Mouse (Mus musculus): ENCODE measurements around the gene Hunk. TPM values are rescaled to one million over a fixed set of nuclear protein-coding genes. Genes with fewer than 3 reads are reported as not detected.

Gene Hunk
- polyA plus RNA-seq, 1 experiment: 0.37 TPM

- Histone ChIP-seq H3ac (ENCODE audit: control insufficient read depth, insufficient read length) (no peak overlapping the region), H3K36me3 (ENCODE audit: control insufficient read depth, insufficient read depth) (no peaks in the 10 kb centered on the region), H3K4me3 (no peak overlapping the region), H3K79me2 (ENCODE audit: control insufficient read depth, insufficient read depth) (no peaks in the 10 kb centered on the region), H3K27me3 (ENCODE audit: control insufficient read depth, insufficient read depth, insufficient read length) (peaks cover 12% of the 10 kb centered on the region), H3K4me2 (ENCODE audit: low read depth) (no peak overlapping the region)
- no peak for TF ChIP-seq CEBPB (IDR thresholded peaks at IDR 0.05; ENCODE audit: insufficient read depth, poor library complexity, severe bottlenecking)
- TF ChIP-seq SRF (IDR thresholded peaks at IDR 0.05; ENCODE audit: control insufficient read depth, insufficient read length, low read depth): no peak
- TF ChIP-seq POLR2AphosphoS2 (IDR thresholded peaks at IDR 0.05; ENCODE audit: insufficient read length, low read depth): no peak
- no peak for TF ChIP-seq MYOD1 (IDR thresholded peaks at IDR 0.05; ENCODE audit: control insufficient read depth in 1 of 3, insufficient read length in 2 of 3, low read depth in 2 of 3)
- no peak for TF ChIP-seq REST (IDR thresholded peaks at IDR 0.05; ENCODE audit: insufficient read depth, insufficient read length)
- no peak for TF ChIP-seq TCF12 (IDR thresholded peaks at IDR 0.05; ENCODE audit: insufficient read depth, poor library complexity, severe bottlenecking)
- TF ChIP-seq E2F4 (IDR thresholded peaks at IDR 0.05; ENCODE audit: insufficient read depth): no peak
- TF ChIP-seq TCF3 (IDR thresholded peaks at IDR 0.05; ENCODE audit: insufficient read length, low read depth): no peak
- no peak for TF ChIP-seq MYOG (IDR thresholded peaks at IDR 0.05; ENCODE audit: control insufficient read depth in 1 of 3, insufficient read depth in 1 of 3, insufficient read length in 2 of 3, low read depth in 2 of 3)
- TF ChIP-seq USF1 (IDR thresholded peaks at IDR 0.05; ENCODE audit: low read depth): no peak
- no peak for TF ChIP-seq MAX (IDR thresholded peaks at IDR 0.05; ENCODE audit: low read depth)
- no peak for TF ChIP-seq POLR2A (IDR thresholded peaks at IDR 0.05; ENCODE audit: insufficient read length, low read depth)
These were observed 33.1 kb upstream of the Hunk start for GRCm38 (mm10) chr16:90352691-90353090.

GRCm38 (mm10) chr16:90353156-90353555, 32.7 kb upstream of the Hunk start:
- Histone ChIP-seq H3ac (ENCODE audit: control insufficient read depth, insufficient read length) (no peak overlapping the region), H3K27me3 (ENCODE audit: control insufficient read depth, insufficient read depth, insufficient read length) (peaks cover 12% of the 10 kb centered on the region), H3K4me3 (no peak overlapping the region), H3K4me2 (ENCODE audit: low read depth) (no peak overlapping the region), H3K36me3 (ENCODE audit: control insufficient read depth, insufficient read depth) (no peaks in the 10 kb centered on the region), H3K79me2 (ENCODE audit: control insufficient read depth, insufficient read depth) (no peaks in the 10 kb centered on the region)
- no peak for TF ChIP-seq MYOD1 (IDR thresholded peaks at IDR 0.05; ENCODE audit: control insufficient read depth in 1 of 3, insufficient read length in 2 of 3, low read depth in 2 of 3)
- no peak for TF ChIP-seq E2F4 (IDR thresholded peaks at IDR 0.05; ENCODE audit: insufficient read depth)
- no peak for TF ChIP-seq USF1 (IDR thresholded peaks at IDR 0.05; ENCODE audit: low read depth)
- TF ChIP-seq TCF3 (IDR thresholded peaks at IDR 0.05; ENCODE audit: insufficient read length, low read depth): no peak
- TF ChIP-seq REST (IDR thresholded peaks at IDR 0.05; ENCODE audit: insufficient read depth, insufficient read length): no peak
- no peak for TF ChIP-seq MYOG (IDR thresholded peaks at IDR 0.05; ENCODE audit: control insufficient read depth in 1 of 3, insufficient read depth in 1 of 3, insufficient read length in 2 of 3, low read depth in 2 of 3)
- no peak for TF ChIP-seq MAX (IDR thresholded peaks at IDR 0.05; ENCODE audit: low read depth)
- no peak for TF ChIP-seq CEBPB (IDR thresholded peaks at IDR 0.05; ENCODE audit: insufficient read depth, poor library complexity, severe bottlenecking)
- no peak for TF ChIP-seq POLR2AphosphoS2 (IDR thresholded peaks at IDR 0.05; ENCODE audit: insufficient read length, low read depth)
- TF ChIP-seq POLR2A (IDR thresholded peaks at IDR 0.05; ENCODE audit: insufficient read length, low read depth): no peak
- no peak for TF ChIP-seq TCF12 (IDR thresholded peaks at IDR 0.05; ENCODE audit: insufficient read depth, poor library complexity, severe bottlenecking)
- TF ChIP-seq SRF (IDR thresholded peaks at IDR 0.05; ENCODE audit: control insufficient read depth, insufficient read length, low read depth): no peak

- Histone ChIP-seq H3ac (ENCODE audit: control insufficient read depth, insufficient read length) (no peak overlapping the region), H3K79me2 (ENCODE audit: control insufficient read depth, insufficient read depth) (no peaks in the 10 kb centered on the region), H3K4me3 (no peak overlapping the region), H3K36me3 (ENCODE audit: control insufficient read depth, insufficient read depth) (no peaks in the 10 kb centered on the region), H3K4me2 (ENCODE audit: low read depth) (no peak overlapping the region), H3K27me3 (ENCODE audit: control insufficient read depth, insufficient read depth, insufficient read length) (peaks cover 32% of the 10 kb centered on the region)
- no peak for TF ChIP-seq POLR2A (IDR thresholded peaks at IDR 0.05; ENCODE audit: insufficient read length, low read depth)
- TF ChIP-seq MYOD1 (IDR thresholded peaks at IDR 0.05; ENCODE audit: control insufficient read depth in 1 of 3, insufficient read length in 2 of 3, low read depth in 2 of 3): no peak
- TF ChIP-seq POLR2AphosphoS2 (IDR thresholded peaks at IDR 0.05; ENCODE audit: insufficient read length, low read depth): no peak
- TF ChIP-seq REST (IDR thresholded peaks at IDR 0.05; ENCODE audit: insufficient read depth, insufficient read length): no peak
These were observed 26.5 kb upstream of the Hunk start for GRCm38 (mm10) chr16:90359329-90359728.

GRCm38 (mm10) chr16:90359750-90360149, 26.1 kb upstream of the Hunk start:
- Histone ChIP-seq H3K79me2 (ENCODE audit: control insufficient read depth, insufficient read depth) (no peaks in the 10 kb centered on the region), H3K4me2 (ENCODE audit: low read depth) (no peak overlapping the region), H3K4me3 (no peak overlapping the region), H3ac (ENCODE audit: control insufficient read depth, insufficient read length) (no peak overlapping the region), H3K36me3 (ENCODE audit: control insufficient read depth, insufficient read depth) (no peaks in the 10 kb centered on the region), H3K27me3 (ENCODE audit: control insufficient read depth, insufficient read depth, insufficient read length) (peaks cover 32% of the 10 kb centered on the region)
- TF ChIP-seq SRF (IDR thresholded peaks at IDR 0.05; ENCODE audit: control insufficient read depth, insufficient read length, low read depth) (no peak), TCF3 (IDR thresholded peaks at IDR 0.05; ENCODE audit: insufficient read length, low read depth) (no peak), E2F4 (IDR thresholded peaks at IDR 0.05; ENCODE audit: insufficient read depth) (no peak), POLR2A (IDR thresholded peaks at IDR 0.05; ENCODE audit: insufficient read length, low read depth) (no peak), REST (IDR thresholded peaks at IDR 0.05; ENCODE audit: insufficient read depth, insufficient read length) (no peak), USF1 (IDR thresholded peaks at IDR 0.05; ENCODE audit: low read depth) (no peak), TCF12 (IDR thresholded peaks at IDR 0.05; ENCODE audit: insufficient read depth, poor library complexity, severe bottlenecking) (no peak), POLR2AphosphoS2 (IDR thresholded peaks at IDR 0.05; ENCODE audit: insufficient read length, low read depth) (no peak), MAX (IDR thresholded peaks at IDR 0.05; ENCODE audit: low read depth) (no peak), MYOG (IDR thresholded peaks at IDR 0.05; ENCODE audit: control insufficient read depth in 1 of 3, insufficient read depth in 1 of 3, insufficient read length in 2 of 3, low read depth in 2 of 3) (no peak), CEBPB (IDR thresholded peaks at IDR 0.05; ENCODE audit: insufficient read depth, poor library complexity, severe bottlenecking) (no peak), MYOD1 (IDR thresholded peaks at IDR 0.05; ENCODE audit: control insufficient read depth in 1 of 3, insufficient read length in 2 of 3, low read depth in 2 of 3) (no peak)

DNA sequence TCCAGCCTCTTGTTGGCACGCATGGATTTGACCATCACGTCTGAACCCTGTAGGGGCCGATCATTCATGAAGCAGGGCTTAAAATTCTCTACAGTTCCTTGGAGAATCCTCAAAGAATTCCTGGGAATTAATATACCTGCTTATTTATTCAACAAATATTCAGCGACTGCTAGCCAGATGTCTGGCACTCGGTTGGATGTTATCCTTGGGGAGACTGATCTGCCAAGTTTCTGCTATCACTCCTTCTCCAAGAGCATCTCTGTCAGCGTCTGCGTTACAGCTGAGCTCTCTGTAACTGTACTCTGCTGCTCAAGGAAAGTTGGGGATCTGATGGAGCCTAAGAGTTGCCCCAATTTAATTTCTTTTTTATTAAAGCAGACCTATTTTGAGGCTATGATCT, 25.5 kb upstream of the Hunk start:
- no peak overlapping the region for H3K4me2 ChIP-seq (ENCODE audit: low read depth)
- TF ChIP-seq POLR2AphosphoS2 (IDR thresholded peaks at IDR 0.05; ENCODE audit: insufficient read length, low read depth): no peak
- TF ChIP-seq TCF3 (IDR thresholded peaks at IDR 0.05; ENCODE audit: insufficient read length, low read depth): no peak
- TF ChIP-seq SRF (IDR thresholded peaks at IDR 0.05; ENCODE audit: control insufficient read depth, insufficient read length, low read depth): no peak
- no peak for TF ChIP-seq MAX (IDR thresholded peaks at IDR 0.05; ENCODE audit: low read depth)
- no peak for TF ChIP-seq TCF12 (IDR thresholded peaks at IDR 0.05; ENCODE audit: insufficient read depth, poor library complexity, severe bottlenecking)
- no peak overlapping the region for H3ac ChIP-seq (ENCODE audit: control insufficient read depth, insufficient read length)
- H3K27me3 ChIP-seq (ENCODE audit: control insufficient read depth, insufficient read depth, insufficient read length): peaks cover 34% of the 10 kb centered on the region
- no peaks in the 10 kb centered on the region for H3K79me2 ChIP-seq (ENCODE audit: control insufficient read depth, insufficient read depth)
- H3K36me3 ChIP-seq (ENCODE audit: control insufficient read depth, insufficient read depth): no peaks in the 10 kb centered on the region
- no peak overlapping the region for H3K4me3 ChIP-seq
